1 mouse cellular context compared by ENCODE assay signal in genomic region chr4:62360088-62360804, GRCm38 (mm10).
TF ChIP-seq lines count a peak whose summit lies in the region.

Gene Fkbp15, minus strand, starts transcription at chr4:62360548.
Gene Slc31a1, plus strand, starts transcription at chr4:62360727.

TF ChIP-seq in CH12.LX, 34 proteins besides CTCF, POLR2A, EP300 and RAD21 (continued from another document):
- TF ChIP-seq MAX (IDR thresholded peaks at IDR 0.05; ENCODE audit: low read length), result peak; percentile 44
- TF ChIP-seq JUND (conservative IDR thresholded peaks at IDR 0.05; ENCODE audit: low read depth, low read length), result no peak
- TF ChIP-seq POLR2AphosphoS2 (IDR thresholded peaks at IDR 0.05; ENCODE audit: low read depth, low read length), result peak; percentile 84
- no peak for TF ChIP-seq RCOR1 (conservative IDR thresholded peaks at IDR 0.05; ENCODE audit: low read depth, low read length)
- TF ChIP-seq ZMIZ1 (IDR thresholded peaks at IDR 0.05; ENCODE audit: low read depth, low read length), result peak; percentile 88
- TF ChIP-seq E2F4 (IDR thresholded peaks at IDR 0.05; ENCODE audit: insufficient replicate concordance, low read depth, low read length), result peak; percentile 86; the same call in 1 of the 2 replicates
- TF ChIP-seq HCFC1 (IDR thresholded peaks at IDR 0.05; ENCODE audit: low read depth, low read length), result peak; percentile 85
